Mouse (Mus musculus) cerebellum, adult 11-12 months (tissue): Measurements from ENCODE around the gene Psme2b.
"Not testable (repeated sequence)": the region's sequence is repeated elsewhere in the genome, so short reads cannot be mapped to it uniquely, and the experiment has no call there.

Experiments used
- DNase-seq: peaks from one replicate; pipeline ENCODE4 v3.0.0; 2022

Psme2b gene

GRCm38 (mm10) chr11:48946090-48946489 is at the start of gene Psme2b:
Gene Psme2b, minus strand, starts transcription at chr11:48946190.
- DNase-seq = not testable (repeated sequence)

- not testable (repeated sequence) for DNase-seq
These were observed 48.0 kb upstream of the Psme2b start, which contains the start of gene Tgtp1 for GRCm38 (mm10) chr11:48994018-48994417. Gene Tgtp1, minus strand, starts transcription at chr11:48994172.

- not testable (repeated sequence) for DNase-seq
These were observed 47.3 kb upstream of the Psme2b start for GRCm38 (mm10) chr11:48993296-48993695.

- not testable (repeated sequence) for DNase-seq
These were observed 45.9 kb upstream of the Psme2b start, which contains the start of gene Gm12185 for GRCm38 (mm10) chr11:48991740-48992520. Gene Gm12185, minus strand, starts transcription at chr11:48992226.

- not testable (repeated sequence) for DNase-seq
These were observed 44.0 kb upstream of the Psme2b start for GRCm38 (mm10) chr11:48989981-48990380.

GRCm38 (mm10) chr11:48988219-48988618 is 42.2 kb upstream of the Psme2b start:
- DNase-seq = not testable (repeated sequence)

- not testable (repeated sequence) for DNase-seq
These were observed 36.9 kb upstream of the Psme2b start for GRCm38 (mm10) chr11:48982848-48983247.

- not testable (repeated sequence) for DNase-seq
These were observed 34.1 kb upstream of the Psme2b start for GRCm38 (mm10) chr11:48980052-48980451.

GRCm38 (mm10) chr11:48979251-48979650 is 33.3 kb upstream of the Psme2b start, which contains the start of gene 9930111J21Rik1:
Gene 9930111J21Rik1, minus strand, starts transcription at chr11:48979398.
- not testable (repeated sequence) for DNase-seq

GRCm38 (mm10) chr11:48978240-48978939 is 32.4 kb upstream of the Psme2b start, which contains the start of gene Olfr56:
Gene Olfr56, plus strand, starts transcription at chr11:48978889.
- not testable (repeated sequence) for DNase-seq

- DNase-seq = not testable (repeated sequence)
These were observed 28.7 kb upstream of the Psme2b start for GRCm38 (mm10) chr11:48974686-48975085.

GRCm38 (mm10) chr11:48939286-48939685 is 6.7 kb downstream of the Psme2b start:
- DNase-seq = not testable (repeated sequence)

- DNase-seq = not testable (repeated sequence)
These were observed 10.7 kb downstream of the Psme2b start for GRCm38 (mm10) chr11:48935291-48935690.

GRCm38 (mm10) chr11:48933923-48934322 is 12.1 kb downstream of the Psme2b start:
- not testable (repeated sequence) for DNase-seq

GRCm38 (mm10) chr11:48933422-48933821 is 12.6 kb downstream of the Psme2b start:
- not testable (repeated sequence) for DNase-seq

- DNase-seq = not testable (repeated sequence)
These were observed 17.9 kb downstream of the Psme2b start for GRCm38 (mm10) chr11:48928068-48928467.

GRCm38 (mm10) chr11:48926437-48926836 is 19.6 kb downstream of the Psme2b start:
- DNase-seq = not testable (repeated sequence)

- not testable (repeated sequence) for DNase-seq
These were observed 22.2 kb downstream of the Psme2b start for GRCm38 (mm10) chr11:48923818-48924217.

GRCm38 (mm10) chr11:48918380-48918779 is 27.6 kb downstream of the Psme2b start:
- no peak for DNase-seq

GRCm38 (mm10) chr11:48913611-48914010 is 32.4 kb downstream of the Psme2b start:
- DNase-seq = no peak

- DNase-seq = no peak
These were observed 37.5 kb downstream of the Psme2b start for GRCm38 (mm10) chr11:48908459-48908858.

GRCm38 (mm10) chr11:48902021-48902420 is 44.0 kb downstream of the Psme2b start, which contains the start of gene Gm5431:
Gene Gm5431, minus strand, starts transcription at chr11:48902214.
- no peak for DNase-seq

GRCm38 (mm10) chr11:48901567-48901930 is 44.4 kb downstream of the Psme2b start:
- DNase-seq = not testable (repeated sequence)
